Mouse (Mus musculus) MN1 (cell line): ENCODE measurements around the gene Abcc9.

Experiments used
- DNase-seq: peaks from one replicate; pipeline ENCODE4 v3.0.0-alpha.2; 2016; ENCODE audit warnings: low spot score

Gene Abcc9

GRCm38 (mm10) chr6:142701652-142702637, at the start of gene Abcc9:
Gene Abcc9, minus strand, starts transcription at chr6:142702315.
- no peak for DNase-seq

DNA sequence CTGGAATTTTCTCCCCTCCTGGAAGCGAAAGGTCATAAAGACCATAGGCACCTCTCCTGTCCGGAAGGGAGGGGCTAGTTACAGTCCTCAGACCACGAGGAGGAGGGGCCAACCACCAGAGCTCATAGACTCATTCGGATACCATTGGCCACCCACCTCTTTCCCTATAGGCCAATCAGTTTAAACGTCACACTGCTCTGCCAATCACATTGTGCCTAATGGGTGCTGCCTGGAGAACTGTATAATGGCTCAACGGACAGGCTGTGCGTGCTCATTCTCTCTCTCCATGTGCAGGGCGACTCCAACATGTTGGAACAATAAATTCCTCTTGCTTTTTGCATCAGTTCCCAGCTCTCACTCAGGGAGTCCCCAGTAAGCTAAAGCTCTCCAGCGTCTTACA, 49.2 kb upstream of the Abcc9 start:
- DNase-seq = no peak

GRCm38 (mm10) chr6:142748057-142748708, 46.1 kb upstream of the Abcc9 start:
- DNase-seq = no peak

- no peak for DNase-seq
These were observed 45.0 kb upstream of the Abcc9 start for GRCm38 (mm10) chr6:142747165-142747564.

GRCm38 (mm10) chr6:142746765-142747164, 44.6 kb upstream of the Abcc9 start:
- no peak for DNase-seq

GRCm38 (mm10) chr6:142745484-142745883, 43.4 kb upstream of the Abcc9 start:
- DNase-seq = no peak

GRCm38 (mm10) chr6:142743193-142743592, 41.1 kb upstream of the Abcc9 start:
- DNase-seq = no peak

DNA sequence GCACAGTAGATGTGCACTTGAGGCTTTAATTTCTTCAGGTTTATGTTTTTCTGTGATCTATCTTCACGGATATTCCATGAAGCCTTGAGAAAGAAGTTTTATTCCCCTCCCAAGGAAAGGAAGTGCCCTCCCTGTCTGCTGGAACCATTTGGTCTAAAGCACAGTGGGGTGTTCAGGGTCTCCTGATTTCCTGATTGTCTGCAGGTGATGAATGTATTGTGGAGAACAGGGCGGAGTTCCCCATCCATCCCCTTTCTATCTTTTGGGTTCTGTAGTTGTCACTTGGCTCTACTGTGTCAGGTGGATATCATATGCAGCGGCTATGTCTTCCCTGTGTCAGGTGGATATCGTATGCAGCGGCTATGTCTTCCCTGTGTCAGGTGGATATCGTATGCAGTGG, 39.6 kb upstream of the Abcc9 start:
- DNase-seq = no peak

GRCm38 (mm10) chr6:142738637-142739036, 36.5 kb upstream of the Abcc9 start:
- DNase-seq = no peak

- DNase-seq = no peak
These were observed 36.1 kb upstream of the Abcc9 start for GRCm38 (mm10) chr6:142738225-142738624.

DNA sequence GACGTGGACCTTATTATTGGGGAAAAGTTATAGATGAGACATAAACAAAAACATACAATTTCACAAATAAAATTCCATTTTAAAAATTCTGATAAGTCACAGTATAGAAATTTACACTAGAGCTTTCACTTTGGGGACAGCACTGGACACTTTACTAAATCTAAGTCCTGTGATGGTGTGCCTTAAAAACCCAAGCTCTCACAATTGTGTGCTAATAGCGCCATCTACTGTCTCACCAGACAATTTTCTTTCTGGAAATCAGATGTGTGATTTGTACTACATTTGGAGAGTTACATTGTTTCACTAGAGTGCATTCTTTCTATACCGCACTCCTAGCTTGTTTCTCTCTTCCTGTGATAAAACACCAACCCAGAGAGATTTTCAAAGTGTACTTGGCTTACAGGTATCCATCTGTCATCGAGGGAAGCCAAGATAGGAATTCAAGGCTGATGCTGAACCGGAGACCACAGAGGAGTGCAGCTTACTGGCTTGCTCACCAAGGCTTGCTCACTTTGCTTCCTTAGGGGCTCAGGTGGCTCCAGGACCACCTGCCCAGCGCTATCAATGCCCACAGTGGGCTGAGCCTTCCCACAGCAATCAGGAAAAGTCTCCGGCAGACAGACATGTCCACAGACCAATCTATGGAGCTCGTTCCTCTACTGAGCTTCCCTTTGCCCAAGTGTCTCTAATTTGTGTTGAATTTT, 33.3 kb upstream of the Abcc9 start:
- DNase-seq = peak; percentile 56

DNA sequence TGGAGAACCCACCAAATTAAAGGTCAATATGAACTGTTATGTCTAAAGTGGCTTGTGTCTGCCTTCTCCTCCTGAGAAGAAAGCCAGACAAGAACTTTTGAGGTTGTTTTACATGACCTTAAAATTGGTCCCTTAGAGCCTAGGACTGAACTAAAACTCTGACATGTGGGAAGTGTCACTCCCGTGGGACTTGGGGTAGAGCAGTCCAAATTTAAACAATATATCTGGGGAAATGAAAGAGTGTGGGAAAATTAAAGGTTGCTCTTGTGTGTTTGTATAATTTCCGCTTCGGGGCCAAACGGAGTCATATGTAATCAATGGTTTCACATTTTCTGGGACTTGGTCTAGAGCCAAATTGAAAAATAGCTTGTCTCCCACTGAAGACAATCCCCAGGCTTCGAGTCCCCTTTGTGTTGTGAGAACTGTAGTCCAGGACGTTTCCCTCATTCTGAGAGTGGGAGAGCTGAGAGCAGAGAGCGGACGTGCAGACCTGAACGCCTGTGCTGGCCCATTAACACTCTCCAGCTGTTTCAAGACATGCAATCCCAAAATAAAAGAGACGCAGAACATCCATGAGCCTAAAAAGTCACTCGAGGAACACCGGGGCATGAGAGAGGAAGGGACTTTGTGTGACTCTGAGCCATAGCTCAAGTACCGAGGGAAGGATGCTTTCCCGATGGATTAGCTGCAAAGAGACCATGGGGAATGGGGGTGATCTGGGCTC, 30.6 kb upstream of the Abcc9 start:
- no peak for DNase-seq

- no peak for DNase-seq
These were observed 23.9 kb upstream of the Abcc9 start for GRCm38 (mm10) chr6:142726032-142726431.

- no peak for DNase-seq
These were observed 19.6 kb upstream of the Abcc9 start for GRCm38 (mm10) chr6:142721731-142722130.

GRCm38 (mm10) chr6:142720641-142721040, 18.5 kb upstream of the Abcc9 start:
- DNase-seq = no peak

- DNase-seq = no peak
These were observed 16.1 kb upstream of the Abcc9 start for GRCm38 (mm10) chr6:142718167-142718566.

DNA sequence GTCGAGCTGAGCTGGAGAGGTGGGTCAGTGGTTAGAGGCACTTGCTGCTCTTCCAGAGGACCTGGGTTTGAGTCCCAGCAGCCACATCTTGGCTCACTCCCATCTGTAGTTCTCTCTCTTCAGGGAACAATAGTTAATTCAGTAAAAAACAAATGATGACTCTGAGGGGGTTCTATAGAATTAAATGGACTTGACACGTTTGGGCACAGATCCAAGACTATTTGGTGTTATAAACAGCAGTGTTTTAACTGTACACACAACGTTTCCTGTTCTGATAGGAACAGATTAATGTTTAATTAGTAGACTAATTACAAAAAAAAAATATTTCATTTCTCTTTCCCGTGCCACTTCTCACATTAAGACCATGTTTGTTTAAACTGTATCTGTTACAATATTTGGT, 15.1 kb upstream of the Abcc9 start:
- no peak for DNase-seq

- no peak for DNase-seq
These were observed 12.9 kb upstream of the Abcc9 start for GRCm38 (mm10) chr6:142715026-142715425.

GRCm38 (mm10) chr6:142711106-142711505, 9.0 kb upstream of the Abcc9 start:
- DNase-seq = no peak

- no peak for DNase-seq
These were observed 8.6 kb upstream of the Abcc9 start for GRCm38 (mm10) chr6:142710690-142711089.

DNA sequence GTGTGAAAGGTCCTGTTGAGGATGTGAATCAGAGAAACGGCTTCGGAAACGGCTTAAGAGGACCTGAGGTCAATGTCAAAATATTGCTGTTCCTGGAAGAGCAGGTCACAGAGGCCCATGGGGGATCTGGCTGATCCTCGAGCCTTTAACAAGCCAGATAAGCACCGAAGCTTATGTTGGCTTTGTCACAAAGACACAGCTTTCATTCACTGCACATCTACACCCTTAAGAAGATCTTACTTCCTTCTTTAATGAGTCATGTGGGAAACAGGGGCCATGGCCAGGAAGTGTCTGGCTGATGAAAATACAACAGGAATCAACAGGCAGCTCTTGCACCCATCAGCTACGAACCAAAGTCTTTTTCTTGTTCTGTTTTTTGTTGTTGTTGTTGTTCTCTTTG, 6.3 kb upstream of the Abcc9 start:
- no peak for DNase-seq

DNA sequence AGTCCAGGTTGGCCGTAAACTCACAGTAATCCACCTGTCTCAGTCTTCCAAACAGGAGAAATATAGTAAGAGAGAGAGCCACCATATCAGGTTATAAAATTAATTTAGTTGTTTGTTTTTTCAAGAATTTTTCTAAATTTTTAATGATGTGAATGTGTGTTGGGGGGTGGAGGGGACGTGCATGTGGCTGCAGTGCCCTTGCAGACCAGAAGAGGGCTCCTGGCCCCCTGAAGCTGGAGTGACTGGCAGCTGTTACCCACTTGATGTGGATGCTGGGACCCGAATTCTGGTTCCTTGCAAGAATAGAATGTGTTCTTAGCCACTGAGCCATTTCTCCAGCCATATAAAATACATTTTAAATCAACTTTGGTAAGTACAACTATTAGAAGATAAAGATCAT, 4.6 kb upstream of the Abcc9 start:
- no peak for DNase-seq
